Mouse (Mus musculus): Measurements from ENCODE around the gene Pcbp1. TPM values are rescaled to one million over a fixed set of nuclear protein-coding genes. Genes with fewer than 3 reads are reported as not detected.

Pcbp1 gene
- 113 TPM for polyA plus RNA-seq (2014; fragmentation: Illumina TruSeq; extraction: RNeasy Lipid Tissue Mini Kit (QIAGEN cat#74804); ENCODE audit: low replicate concordance)

GRCm38 (mm10) chr6:86526032-86526960 is at the start of gene Pcbp1:
Gene Pcbp1 (minus strand): TSS chr6:86526321.

Other genes starting within 250 kb of the Pcbp1 start
- 123 TPM for gene Fam136a, start 160.7 kb downstream of the Pcbp1 start, polyA plus RNA-seq (2014; fragmentation: Illumina TruSeq; extraction: RNeasy Lipid Tissue Mini Kit (QIAGEN cat#74804); ENCODE audit: low replicate concordance)
- 8.5 TPM for gene Snrpg, start 155.0 kb downstream of the Pcbp1 start, polyA plus RNA-seq (2014; fragmentation: Illumina TruSeq; extraction: RNeasy Lipid Tissue Mini Kit (QIAGEN cat#74804); ENCODE audit: low replicate concordance)
- gene Pcyox1, start 129.2 kb downstream of the Pcbp1 start, polyA plus RNA-seq (2014; fragmentation: Illumina TruSeq; extraction: RNeasy Lipid Tissue Mini Kit (QIAGEN cat#74804); ENCODE audit: low replicate concordance), result 47.2 TPM
- gene Tia1, start 122.1 kb downstream of the Pcbp1 start, polyA plus RNA-seq (2014; fragmentation: Illumina TruSeq; extraction: RNeasy Lipid Tissue Mini Kit (QIAGEN cat#74804); ENCODE audit: low replicate concordance), result 94.4 TPM
- gene Gm44790, start 99.7 kb downstream of the Pcbp1 start, polyA plus RNA-seq (2014; fragmentation: Illumina TruSeq; extraction: RNeasy Lipid Tissue Mini Kit (QIAGEN cat#74804); ENCODE audit: low replicate concordance), result not detected
- gene C87436, start 87.9 kb downstream of the Pcbp1 start, polyA plus RNA-seq (2014; fragmentation: Illumina TruSeq; extraction: RNeasy Lipid Tissue Mini Kit (QIAGEN cat#74804); ENCODE audit: low replicate concordance), result 7.0 TPM
- gene Asprv1, start 101.8 kb upstream of the Pcbp1 start, polyA plus RNA-seq (2014; fragmentation: Illumina TruSeq; extraction: RNeasy Lipid Tissue Mini Kit (QIAGEN cat#74804); ENCODE audit: low replicate concordance), result not detected
- gene Mxd1, start 142.8 kb upstream of the Pcbp1 start, polyA plus RNA-seq (2014; fragmentation: Illumina TruSeq; extraction: RNeasy Lipid Tissue Mini Kit (QIAGEN cat#74804); ENCODE audit: low replicate concordance), result 155 TPM
- 93.1 TPM for gene Snrnp27, start 158.2 kb upstream of the Pcbp1 start, polyA plus RNA-seq (2014; fragmentation: Illumina TruSeq; extraction: RNeasy Lipid Tissue Mini Kit (QIAGEN cat#74804); ENCODE audit: low replicate concordance)
- 66.8 TPM for gene Gmcl1, start 207.1 kb upstream of the Pcbp1 start, polyA plus RNA-seq (2014; fragmentation: Illumina TruSeq; extraction: RNeasy Lipid Tissue Mini Kit (QIAGEN cat#74804); ENCODE audit: low replicate concordance)